Mouse (Mus musculus): ENCODE results near the gene Ucp2. TPM values are rescaled to one million over a fixed set of nuclear protein-coding genes. Genes with fewer than 3 reads are reported as not detected.
A peak's percentile ranks its signal among the peaks of the same experiment; 100 is the strongest.

The Ucp2 gene
- polyA plus RNA-seq, 1 experiment from 2014 or later: 154 TPM

- 18% methylated on average over 11 of the region's 11 CpGs for WGBS
- no peaks in the 10 kb centered on the region for H3K9me3 ChIP-seq
- peaks cover 38% of the 10 kb centered on the region for H3K36me3 ChIP-seq
- H3K4me2 ChIP-seq: peak overlapping the region; percentile 94
- H3K27ac ChIP-seq: peak overlapping the region; percentile 94
- peaks cover 51% of the 10 kb centered on the region for H3K4me1 ChIP-seq (replicated peaks)
- peak overlapping the region; percentile 40; the same call in 1 of the 2 replicates for H3K9ac ChIP-seq (replicated peaks)
- H3K27me3 ChIP-seq: no peaks in the 10 kb centered on the region; the same call in 1 of the 2 replicates
- ATAC-seq (ENCODE audit: insufficient number of reproducible peaks, insufficient read depth, low FRiP score, low TSS enrichment, low read depth): peak; percentile 43
- peak overlapping the region; percentile 54; the same call in 1 of the 2 replicates for H3K4me3 ChIP-seq (replicated peaks)
Observed at GRCm38 (mm10) chr7:100495581-100496251, 2.6 kb downstream of the Ucp2 start.

GRCm38 (mm10) chr7:100496371-100496770 is 3.2 kb downstream of the Ucp2 start:
- Histone ChIP-seq H3K27me3 (no peaks in the 10 kb centered on the region; the same call in 1 of the 2 replicates), H3K27ac (peak overlapping the region; percentile 94), H3K4me1 (replicated peaks) (peaks cover 51% of the 10 kb centered on the region), H3K4me3 (replicated peaks) (peak overlapping the region; percentile 54; the same call in 1 of the 2 replicates), H3K4me2 (peak overlapping the region; percentile 94), H3K9ac (replicated peaks) (no peak overlapping the region), H3K36me3 (peaks cover 38% of the 10 kb centered on the region), H3K9me3 (no peaks in the 10 kb centered on the region)
- WGBS: 73% methylated on average over 6 of the region's 6 CpGs
- ATAC-seq (ENCODE audit: insufficient number of reproducible peaks, insufficient read depth, low FRiP score, low TSS enrichment, low read depth): no peak

DNA sequence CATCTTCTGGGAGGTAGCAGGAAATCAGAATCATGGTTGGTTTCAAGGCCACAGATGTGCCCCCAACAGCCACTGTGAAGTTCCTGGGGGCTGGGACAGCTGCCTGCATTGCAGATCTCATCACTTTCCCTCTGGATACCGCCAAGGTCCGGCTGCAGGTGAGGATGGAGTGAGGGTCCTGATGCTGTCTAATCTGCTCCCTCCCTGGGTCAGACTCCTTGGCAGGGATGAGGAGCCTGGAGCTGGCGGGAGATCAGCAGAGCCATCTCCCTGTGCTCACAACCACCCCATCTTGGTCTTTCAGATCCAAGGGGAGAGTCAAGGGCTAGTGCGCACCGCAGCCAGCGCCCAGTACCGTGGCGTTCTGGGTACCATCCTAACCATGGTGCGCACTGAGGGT is 3.7 kb downstream of the Ucp2 start:
- peaks cover 38% of the 10 kb centered on the region for H3K36me3 ChIP-seq
- H3K4me3 ChIP-seq (replicated peaks): no peak overlapping the region
- no peak for ATAC-seq (ENCODE audit: insufficient number of reproducible peaks, insufficient read depth, low FRiP score, low TSS enrichment, low read depth)
- no peak overlapping the region for H3K9ac ChIP-seq (replicated peaks)
- H3K4me2 ChIP-seq: peak overlapping the region; percentile 94; the same call in 1 of the 2 replicates
- no peaks in the 10 kb centered on the region; the same call in 1 of the 2 replicates for H3K27me3 ChIP-seq
- no peaks in the 10 kb centered on the region for H3K9me3 ChIP-seq
- H3K4me1 ChIP-seq (replicated peaks): peaks cover 51% of the 10 kb centered on the region
- WGBS: 97% methylated on average over 9 of the region's 9 CpGs
- H3K27ac ChIP-seq: peak overlapping the region; percentile 94; the same call in 1 of the 2 replicates

DNA sequence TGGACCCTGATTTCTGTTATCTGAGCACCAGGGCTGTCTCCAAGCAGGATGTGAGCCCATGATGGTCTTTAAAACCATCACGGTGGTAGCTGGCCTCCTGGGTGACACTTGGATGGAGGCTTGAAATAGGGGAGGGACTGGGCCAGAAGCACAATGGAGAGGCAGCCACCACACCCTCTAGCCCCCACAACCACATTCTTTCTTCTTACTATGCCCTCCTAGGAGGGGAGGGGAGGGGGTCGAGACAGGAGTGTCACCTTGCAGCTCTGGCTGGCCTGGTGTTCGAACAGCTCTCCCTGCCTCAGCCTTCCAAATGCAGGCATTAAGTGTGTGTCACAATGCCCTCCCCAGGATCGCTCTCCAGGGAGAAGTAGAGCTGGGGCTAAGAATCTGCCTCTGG is 4.3 kb downstream of the Ucp2 start:
- no peak overlapping the region for H3K4me2 ChIP-seq
- WGBS: 79% methylated on average over 4 of the region's 4 CpGs
- no peak for ATAC-seq (ENCODE audit: insufficient number of reproducible peaks, insufficient read depth, low FRiP score, low TSS enrichment, low read depth)
- no peak overlapping the region for H3K4me3 ChIP-seq (replicated peaks)
- no peaks in the 10 kb centered on the region; the same call in 1 of the 2 replicates for H3K27me3 ChIP-seq
- H3K4me1 ChIP-seq (replicated peaks): peaks cover 46% of the 10 kb centered on the region
- H3K9ac ChIP-seq (replicated peaks): no peak overlapping the region
- no peak overlapping the region for H3K27ac ChIP-seq
- no peaks in the 10 kb centered on the region for H3K9me3 ChIP-seq
- peaks cover 38% of the 10 kb centered on the region for H3K36me3 ChIP-seq

GRCm38 (mm10) chr7:100497982-100498381 is 4.8 kb downstream of the Ucp2 start:
- Histone ChIP-seq H3K4me1 (replicated peaks) (peaks cover 40% of the 10 kb centered on the region), H3K27ac (no peak overlapping the region), H3K4me2 (no peak overlapping the region), H3K9me3 (no peaks in the 10 kb centered on the region), H3K4me3 (replicated peaks) (no peak overlapping the region), H3K36me3 (peaks cover 38% of the 10 kb centered on the region), H3K27me3 (no peaks in the 10 kb centered on the region; the same call in 1 of the 2 replicates), H3K9ac (replicated peaks) (no peak overlapping the region)
- 91% methylated on average over 13 of the region's 13 CpGs for WGBS
- ATAC-seq (ENCODE audit: insufficient number of reproducible peaks, insufficient read depth, low FRiP score, low TSS enrichment, low read depth): no peak

GRCm38 (mm10) chr7:100499465-100499864 is 6.3 kb downstream of the Ucp2 start:
- ATAC-seq (ENCODE audit: insufficient number of reproducible peaks, insufficient read depth, low FRiP score, low TSS enrichment, low read depth): no peak
- Histone ChIP-seq H3K4me2 (no peak overlapping the region), H3K9ac (replicated peaks) (no peak overlapping the region), H3K9me3 (no peaks in the 10 kb centered on the region), H3K27ac (no peak overlapping the region), H3K4me1 (replicated peaks) (peaks cover 25% of the 10 kb centered on the region), H3K27me3 (no peaks in the 10 kb centered on the region; the same call in 1 of the 2 replicates), H3K4me3 (replicated peaks) (no peak overlapping the region), H3K36me3 (peaks cover 38% of the 10 kb centered on the region)

- Histone ChIP-seq H3K4me3 (replicated peaks) (no peak overlapping the region), H3K4me2 (no peak overlapping the region), H3K9ac (replicated peaks) (no peak overlapping the region), H3K9me3 (no peaks in the 10 kb centered on the region), H3K4me1 (replicated peaks) (peaks cover 15% of the 10 kb centered on the region), H3K36me3 (peaks cover 38% of the 10 kb centered on the region), H3K27ac (no peak overlapping the region), H3K27me3 (no peaks in the 10 kb centered on the region; the same call in 1 of the 2 replicates)
- 70% methylated on average over 16 of the region's 16 CpGs for WGBS
- ATAC-seq (ENCODE audit: insufficient number of reproducible peaks, insufficient read depth, low FRiP score, low TSS enrichment, low read depth): no peak
Observed at GRCm38 (mm10) chr7:100500276-100500977, 7.3 kb downstream of the Ucp2 start.

- ATAC-seq (ENCODE audit: insufficient number of reproducible peaks, insufficient read depth, low FRiP score, low TSS enrichment, low read depth): no peak
- peaks cover 7% of the 10 kb centered on the region for H3K4me1 ChIP-seq (replicated peaks)
- 67% methylated on average over 6 of the region's 6 CpGs for WGBS
- no peak overlapping the region for H3K9ac ChIP-seq (replicated peaks)
- no peaks in the 10 kb centered on the region for H3K9me3 ChIP-seq
- H3K27me3 ChIP-seq: no peaks in the 10 kb centered on the region; the same call in 1 of the 2 replicates
- no peak overlapping the region for H3K4me3 ChIP-seq (replicated peaks)
- no peak overlapping the region for H3K27ac ChIP-seq
- peaks cover 38% of the 10 kb centered on the region for H3K36me3 ChIP-seq
- H3K4me2 ChIP-seq: no peak overlapping the region
Observed at GRCm38 (mm10) chr7:100501027-100501843, 8.1 kb downstream of the Ucp2 start.

DNA sequence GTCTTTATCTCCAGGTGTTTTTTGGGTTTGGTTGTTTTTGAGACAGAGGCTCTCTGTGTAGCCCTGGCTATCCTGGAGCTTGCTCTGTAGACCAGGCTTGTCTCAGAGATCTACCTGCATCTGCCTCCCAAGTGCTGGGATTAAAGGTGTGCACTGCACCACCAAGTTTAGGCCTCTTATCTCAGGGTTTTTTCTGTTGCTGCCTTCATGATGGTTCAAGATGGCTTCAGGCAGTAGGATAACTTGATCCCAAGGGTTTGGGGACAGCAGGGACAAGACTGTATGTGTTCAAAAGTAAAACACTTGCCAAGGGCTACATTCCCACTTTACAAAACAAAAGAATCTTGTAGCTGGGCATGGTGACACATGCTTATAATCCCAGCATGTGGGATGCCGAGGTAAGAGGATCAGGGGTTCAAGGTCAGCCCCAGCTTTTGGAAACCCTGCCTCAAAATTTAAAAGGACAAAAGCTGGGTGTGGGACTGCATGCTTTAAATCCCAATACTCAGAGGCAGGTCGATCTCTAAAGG is 8.8 kb downstream of the Ucp2 start:
- H3K4me1 ChIP-seq (replicated peaks): peaks cover under 1% of the 10 kb centered on the region; the same call in 1 of the 2 replicates
- ATAC-seq (ENCODE audit: insufficient number of reproducible peaks, insufficient read depth, low FRiP score, low TSS enrichment, low read depth): no peak
- no peaks in the 10 kb centered on the region; the same call in 1 of the 2 replicates for H3K27me3 ChIP-seq
- no peaks in the 10 kb centered on the region for H3K9me3 ChIP-seq
- H3K4me2 ChIP-seq: no peak overlapping the region
- H3K9ac ChIP-seq (replicated peaks): no peak overlapping the region
- no peak overlapping the region for H3K4me3 ChIP-seq (replicated peaks)
- H3K27ac ChIP-seq: no peak overlapping the region
- WGBS: 73% methylated on average over 2 of the region's 2 CpGs
- peaks cover 35% of the 10 kb centered on the region for H3K36me3 ChIP-seq

- Histone ChIP-seq H3K36me3 (peaks cover 30% of the 10 kb centered on the region), H3K4me2 (no peak overlapping the region), H3K27ac (no peak overlapping the region), H3K4me3 (replicated peaks) (no peak overlapping the region), H3K9ac (replicated peaks) (no peak overlapping the region), H3K4me1 (replicated peaks) (no peaks in the 10 kb centered on the region), H3K9me3 (no peaks in the 10 kb centered on the region), H3K27me3 (no peaks in the 10 kb centered on the region; the same call in 1 of the 2 replicates)
- 82% methylated on average over 7 of the region's 7 CpGs for WGBS
- no peak for ATAC-seq (ENCODE audit: insufficient number of reproducible peaks, insufficient read depth, low FRiP score, low TSS enrichment, low read depth)
Observed at GRCm38 (mm10) chr7:100502374-100502922, 9.3 kb downstream of the Ucp2 start.

Measured in limb, embryonic 12.5 days (tissue).